Mouse (Mus musculus): Measurements from ENCODE around the gene Lpcat4.

GRCm38 (mm10) chr2:112284363-112285030, 45.2 kb downstream of the Lpcat4 start:
- TF ChIP-seq KAT2A (IDR thresholded peaks at IDR 0.05; ENCODE audit: insufficient replicate concordance, low read length), result no peak
- no peak for TF ChIP-seq CTCF (conservative IDR thresholded peaks at IDR 0.05 in 1 of 2, IDR thresholded peaks at IDR 0.05 in 1 of 2; ENCODE audit: low read depth in 2 of 2, low read length in 2 of 2)
- peak; percentile 49; the same call in 1 of the 2 replicates for TF ChIP-seq MAX (IDR thresholded peaks at IDR 0.05; ENCODE audit: low read length)

Measured in CH12.LX (cell line).